26 mouse cellular contexts compared by ENCODE assay signal in the genomic region with DNA sequence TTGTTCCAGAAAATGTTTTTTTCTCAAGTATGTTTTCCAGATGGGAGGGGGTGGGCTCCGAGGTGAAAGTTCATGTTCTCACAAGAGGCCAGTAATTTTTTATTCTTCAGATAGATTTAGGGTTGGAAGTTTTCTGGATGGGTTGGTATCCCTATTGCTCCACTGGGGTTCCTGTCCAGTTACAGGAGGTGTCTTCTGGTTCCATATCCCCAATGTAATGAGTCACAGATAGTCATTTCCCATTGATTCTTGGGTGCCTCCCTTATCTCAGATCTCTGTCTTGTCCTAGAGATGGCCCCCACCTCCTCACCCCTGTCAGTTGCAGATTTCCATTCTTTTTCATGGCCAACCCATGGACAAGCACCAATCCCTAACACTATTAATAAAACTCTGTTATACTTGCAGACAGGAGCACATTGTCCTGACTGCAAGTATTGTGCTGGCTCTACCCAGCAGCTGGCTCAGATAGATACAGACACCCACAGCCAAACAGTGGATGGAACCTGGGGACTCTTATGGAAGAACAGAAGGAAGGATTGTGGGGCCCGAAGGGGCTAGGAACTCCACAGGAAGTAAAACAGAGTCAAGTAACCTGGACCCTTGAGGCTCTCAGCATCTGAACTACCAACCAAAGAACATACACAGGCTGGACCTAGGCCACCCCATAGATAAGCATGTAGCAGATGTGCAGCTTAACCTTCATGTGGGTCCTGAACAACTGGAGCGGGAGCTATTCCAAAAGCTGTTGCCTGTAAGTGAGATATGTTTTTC. TPM values are rescaled to one million over a fixed set of nuclear protein-coding genes. Genes with fewer than 3 reads are reported as not detected.
DNase-seq lines count a peak whose midpoint lies in the region; ATAC-seq lines count a peak whose summit lies in the region.
"Had no signal": no experiment of that assay in that cellular context is flagged by ENCODE, and none has a peak within 500 bp of the region (broad histone marks: within the 10 kb centered on the region; RNA-seq: fewer than 3 reads in every experiment).

No protein-coding gene starts in this region.

- ATAC-seq in granulocyte monocyte progenitor cell, adult 5-6 weeks (replicated peaks; ENCODE audit: poor library complexity, severe bottlenecking): peak; percentile 68
- ATAC-seq in monocyte, adult 5-6 weeks (replicated peaks; ENCODE audit: insufficient number of reproducible peaks, low FRiP score, low TSS enrichment, poor library complexity, severe bottlenecking): 0 out of 2 replicates have a peak, but pooled peaks have one; percentile 31
- ATAC-seq in inflammation-experienced regulatory T-cells, adult 6 months: no peak
- ATAC-seq: forebrain, embryonic 13.5 days; forebrain, embryonic 15.5 days had no signal

- intact Hi-C loops in heart, postnatal 14 days (cut with DNase I): no loop called here

- DNase-seq in heart, adult 11 months: peak; percentile 76
- no peak for DNase-seq in heart, postnatal 14 days
- DNase-seq in 416B (ENCODE audit: low read depth): peak; percentile 41
- DNase-seq in right cerebral cortex, postnatal 36 days (ENCODE audit: low spot score in 2 of 2): no peak
- DNase-seq: adrenal gland, adult 2 months; adrenal gland, postnatal 10 days; adrenal gland, postnatal 25 days; cerebellum, adult 11-12 months; cerebellum, adult 2 months; cerebellum, adult 9-10 months; cerebellum, postnatal 10 days; cerebellum, postnatal 25 days had no signal

RNA-seq across cellular contexts. Expression of gene Foxd4, which starts 7.6 kb away (rescaled TPM):
- total RNA-seq in heart, postnatal 14 days (2021): not detected
- not detected in 2 replicates for total RNA-seq in granulocyte monocyte progenitor cell, adult 5-6 weeks (2014; fragmentation: Nextera tagmentation)
- total RNA-seq in granulocyte monocyte progenitor cell, adult 5-6 weeks (2017): not detected in 2 replicates
- not detected in 3 replicates for total RNA-seq in monocyte, adult 5-6 weeks (2017)
- polyA plus RNA-seq in inflammation-experienced regulatory T-cells, adult 6 months (2017; shearing (Covaris generic)): not detected
- total RNA-seq: adrenal gland, adult 2 months; adrenal gland, postnatal 10 days; adrenal gland, postnatal 25 days; adrenal gland, postnatal 4 days; ES-E14; MEL had no signal
- polyA plus RNA-seq: adrenal gland, adult 2 months; C2C12; cortical plate, adult 2 months; embryonic facial prominence, embryonic 10.5 days; embryonic facial prominence, embryonic 12.5 days; embryonic facial prominence, embryonic 14.5 days; forebrain, embryonic 11.5 days; forebrain, embryonic 13.5 days; forebrain, embryonic 15.5 days had no signal

RNA-seq across cellular contexts. Expression of gene Gm10053, which starts 33.1 kb away (rescaled TPM):
- 1,000 to 10,000 TPM; 1,073 to 1,123 TPM for total RNA-seq in heart, postnatal 14 days (2021)
- 290 and 306 TPM in 2 replicates for total RNA-seq in granulocyte monocyte progenitor cell, adult 5-6 weeks (2014; fragmentation: Nextera tagmentation)
- 175 and 360 TPM in 2 replicates for total RNA-seq in granulocyte monocyte progenitor cell, adult 5-6 weeks (2017)
- total RNA-seq in monocyte, adult 5-6 weeks (2017): 11.0 to 57.2 TPM (median 41.0 TPM) in 3 replicates
- 100 to 1,000 TPM; 198 to 308 (median 215) TPM for polyA plus RNA-seq in inflammation-experienced regulatory T-cells, adult 6 months (2017; shearing (Covaris generic))

RNA-seq across cellular contexts. Expression of gene Pgm5, which starts 46.9 kb away (rescaled TPM):
- total RNA-seq in heart, postnatal 14 days (2021): 10 to 100 TPM; 84.6 to 88.8 TPM
- not detected in 2 replicates for total RNA-seq in granulocyte monocyte progenitor cell, adult 5-6 weeks (2014; fragmentation: Nextera tagmentation)
- total RNA-seq in granulocyte monocyte progenitor cell, adult 5-6 weeks (2017): not detected in 2 replicates
- not detected in 3 replicates for total RNA-seq in monocyte, adult 5-6 weeks (2017)
- under 1 TPM in 1 of 3 experiments, not detected in 2; 0.27 TPM for polyA plus RNA-seq in inflammation-experienced regulatory T-cells, adult 6 months (2017; shearing (Covaris generic))
- total RNA-seq: MEL had no signal

RNA-seq across cellular contexts. Expression of gene Cbwd1, which starts 52.8 kb away (rescaled TPM):
- total RNA-seq in heart, postnatal 14 days (2021): 1 to 10 TPM; 9.3 to 9.9 TPM
- total RNA-seq in granulocyte monocyte progenitor cell, adult 5-6 weeks (2014; fragmentation: Nextera tagmentation): 5.3 and 14.2 TPM in 2 replicates
- total RNA-seq in granulocyte monocyte progenitor cell, adult 5-6 weeks (2017): 24.6 and 37.7 TPM in 2 replicates
- 10.2 to 30.6 TPM (median 17.2 TPM) in 3 replicates for total RNA-seq in monocyte, adult 5-6 weeks (2017)
- polyA plus RNA-seq in inflammation-experienced regulatory T-cells, adult 6 months (2017; shearing (Covaris generic)): 10 to 100 TPM; 16.6 to 33.1 (median 21.7) TPM

Comparison
In these comparisons a context has a peak if more than half of its experiments do, and no peak if none do; other contexts are left out.
1. DNase-seq: peak in heart, adult 11 months (single experiment) and 416B (single experiment); none in heart, postnatal 14 days (0 of 2) and right cerebral cortex, postnatal 36 days (0 of 2).
2. RNA of gene Pgm5, which starts 46.9 kb away (total RNA-seq): 84.6 to 88.8 TPM in heart, postnatal 14 days; not detected in granulocyte monocyte progenitor cell, adult 5-6 weeks and not detected in monocyte, adult 5-6 weeks; every median in the first group is over 10 times any median in the second.